Mouse (Mus musculus) embryonic facial prominence, embryonic 11.5 days (tissue): ENCODE data around the gene Gm7534. TPM values are rescaled to one million over a fixed set of nuclear protein-coding genes. Genes with fewer than 3 reads are reported as not detected.
"Not testable (repeated sequence)": the region's sequence is repeated elsewhere in the genome, so short reads cannot be mapped to it uniquely, and the experiment has no call there.

ENCODE experiments used
- ATAC-seq: fragments of 200-750 bp; cut with Nextera tagmentation; replicated peaks from 2 replicates; pipeline ENCODE4 v1.8.0; 2017; ENCODE audit warnings: low read depth; ENCODE audit not compliant: insufficient number of reproducible peaks, low FRiP score, low TSS enrichment
- DNase-seq: peaks from one replicate; pipeline ENCODE4 v3.0.0-alpha.2; 2015; ENCODE audit warnings: low spot score
- H3K27ac ChIP-seq: fragments of 300-500 bp; sonication (generic); replicated peaks from 2 replicates; pipeline ENCODE4 v1.5.1; 2014; ENCODE audit warnings: mild to moderate bottlenecking, low read depth, low read length, control low read depth
- H3K27me3 ChIP-seq: fragments of 300-500 bp; sonication (generic); 2 replicates; pipeline ENCODE4 v1.6.1; 2014; ENCODE audit warnings: mild to moderate bottlenecking, low read length, moderate library complexity, mixed read lengths; ENCODE audit not compliant: control insufficient read depth, insufficient read depth
- H3K36me3 ChIP-seq: fragments of 300-500 bp; sonication (generic); replicated peaks from 2 replicates; pipeline ENCODE4 v1.6.1; 2014; ENCODE audit warnings: low read depth, mild to moderate bottlenecking, low read length, moderate library complexity, mixed read lengths; ENCODE audit not compliant: control insufficient read depth, insufficient read depth
- H3K4me1 ChIP-seq: fragments of 300-500 bp; sonication (generic); 2 replicates; pipeline ENCODE4 v1.6.1; 2014; ENCODE audit warnings: low read length, mixed read lengths; ENCODE audit not compliant: control insufficient read depth, insufficient read depth
- H3K4me2 ChIP-seq: fragments of 300-500 bp; sonication (generic); 2 replicates; pipeline ENCODE4 v1.6.1; 2014; ENCODE audit warnings: low read depth, mild to moderate bottlenecking, control low read depth, low read length, moderate library complexity
- H3K4me3 ChIP-seq: fragments of 300-500 bp; sonication (generic); 2 replicates; pipeline ENCODE4 v1.5.1; 2014; ENCODE audit warnings: low read depth, low read length, control low read depth
- H3K9ac ChIP-seq: fragments of 300-500 bp; sonication (generic); replicated peaks from 2 replicates; pipeline ENCODE4 v1.6.1; 2014; ENCODE audit warnings: mild to moderate bottlenecking, control low read depth, low read length
- H3K9me3 ChIP-seq: fragments of 300-500 bp; sonication (generic); replicated peaks from 2 replicates; pipeline ENCODE4 v1.6.1; 2016; ENCODE audit warnings: mild to moderate bottlenecking, low read length, inconsistent platforms, mixed read lengths; ENCODE audit not compliant: control insufficient read depth
- WGBS: fragments of 180-500 bp; shearing (Covaris S2); extraction: QIAGEN DNeasy Blood & Tissue Kit; methylation state at CpG from one replicate; pipeline ENCODE4 v1.1.7; 2014; 5-methylcytosine and 5-hydroxymethylcytosine counted together
- polyA plus RNA-seq: library from polyadenylated mRNA; unstranded; fragments of >200 nt; fragmentation: Nextera tagmentation; extraction: Ambion mirVana; gene quantifications from 2 replicates; pipeline ENCODE4 v1.2.1, GENCODE M21; 2014

The Gm7534 gene
- polyA plus RNA-seq, 1 experiment from 2014 or later: 0.14 TPM

DNA sequence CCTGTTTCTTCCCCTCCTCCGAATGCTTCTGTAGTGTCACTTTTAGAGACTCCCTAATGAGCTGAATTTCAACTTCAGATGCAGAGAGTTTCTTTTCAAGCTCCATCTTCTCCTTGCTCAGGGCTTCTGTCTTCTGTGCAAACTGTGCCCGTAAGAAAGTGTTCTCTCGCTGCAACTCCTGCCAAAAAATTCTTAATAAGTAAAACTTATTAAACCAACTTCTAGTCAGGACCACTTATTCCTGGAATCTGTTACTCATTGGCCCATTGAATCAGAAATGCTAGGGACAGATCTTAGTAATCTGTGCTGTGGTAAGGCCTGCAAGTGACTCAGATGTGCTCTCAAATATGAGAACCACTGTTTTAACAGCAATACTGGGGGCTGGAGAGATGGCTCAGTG, 50.7 kb downstream of the Gm7534 start:
- Histone ChIP-seq H3K27me3 (no peaks in the 10 kb centered on the region), H3K27ac (no peak overlapping the region), H3K4me1 (no peaks in the 10 kb centered on the region), H3K9ac (no peak overlapping the region), H3K36me3 (peaks cover 5% of the 10 kb centered on the region), H3K9me3 (no peaks in the 10 kb centered on the region), H3K4me3 (no peak overlapping the region), H3K4me2 (no peak overlapping the region)
- ATAC-seq (no peak), DNase-seq (no peak)
- 87% methylated on average over 3 of the region's 3 CpGs for WGBS

DNA sequence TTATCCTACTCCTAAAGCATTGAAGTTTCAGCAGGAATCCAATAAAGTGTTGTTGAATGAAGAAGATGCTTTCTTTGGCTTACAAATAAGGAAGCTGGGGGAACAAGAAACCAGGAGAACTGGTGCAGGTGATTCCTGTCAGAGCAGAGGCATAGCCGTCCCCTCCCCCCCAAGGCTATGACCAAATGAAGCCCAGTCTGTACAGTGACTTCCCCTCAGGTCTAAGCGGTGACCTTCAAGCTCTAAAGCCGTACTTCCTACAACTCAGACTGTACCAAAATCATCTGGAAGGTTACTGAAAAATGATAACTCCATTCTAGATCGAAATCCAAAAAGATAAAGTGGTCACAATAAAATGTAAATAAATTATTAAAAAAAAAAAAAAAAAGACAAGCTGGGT, 53.4 kb downstream of the Gm7534 start:
- ATAC-seq (no peak), DNase-seq (no peak)
- Histone ChIP-seq H3K27ac (no peak overlapping the region), H3K9ac (no peak overlapping the region), H3K4me3 (no peak overlapping the region), H3K4me2 (no peak overlapping the region), H3K4me1 (no peaks in the 10 kb centered on the region), H3K27me3 (no peaks in the 10 kb centered on the region), H3K36me3 (peaks cover 3% of the 10 kb centered on the region), H3K9me3 (no peaks in the 10 kb centered on the region)
- WGBS: 92% methylated on average over 4 of the region's 4 CpGs

DNA sequence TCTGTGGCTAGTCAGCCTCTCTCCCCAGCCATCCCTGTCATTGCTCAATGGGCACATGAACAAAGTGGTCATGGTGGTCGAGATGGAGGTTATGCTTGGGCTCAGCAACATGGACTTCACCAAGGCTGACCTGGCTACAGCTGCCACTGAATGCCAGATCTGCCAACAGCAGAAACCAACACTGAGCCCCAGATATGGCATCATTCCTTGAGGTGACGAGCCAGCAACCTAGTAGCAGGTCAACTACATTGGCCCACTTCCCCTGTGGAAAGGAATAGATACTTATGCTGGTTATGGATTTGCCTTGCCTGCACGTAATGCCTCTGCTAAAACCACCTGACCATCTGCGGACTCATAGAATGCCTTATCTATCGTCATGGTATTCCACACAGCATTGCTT, 58.5 kb downstream of the Gm7534 start:
- DNase-seq, ATAC-seq, H3K4me3 ChIP-seq, H3K36me3 ChIP-seq, H3K4me1 ChIP-seq, H3K4me2 ChIP-seq, H3K9ac ChIP-seq, H3K9me3 ChIP-seq, H3K27me3 ChIP-seq, H3K27ac ChIP-seq: not testable (repeated sequence)
- WGBS: 92% methylated on average over 5 of the region's 5 CpGs

Other genes with a start within 250 kb of the Gm7534 start
- gene Hmgn2, start 234.4 kb downstream of the Gm7534 start, polyA plus RNA-seq: 3,707 and 3,970 TPM in 2 replicates
- gene Dhdds, start 202.1 kb downstream of the Gm7534 start, polyA plus RNA-seq: 38.1 and 46.1 TPM in 2 replicates
- 0.49 and 2.2 TPM in 2 replicates for gene Lin28a, start 184.2 kb downstream of the Gm7534 start, polyA plus RNA-seq
- not detected in 2 replicates for gene Zfp683, start 149.2 kb downstream of the Gm7534 start, polyA plus RNA-seq
- 1.8 and 3.6 TPM in 2 replicates for gene Crybg2, start 142.2 kb downstream of the Gm7534 start, polyA plus RNA-seq
- 5.2 and 5.4 TPM in 2 replicates for gene Cd52, start 107.9 kb downstream of the Gm7534 start, polyA plus RNA-seq
- 5.7 and 6.0 TPM in 2 replicates for gene Ubxn11, start 100.4 kb downstream of the Gm7534 start, polyA plus RNA-seq
- 316 TPM in 2 replicates for gene Sh3bgrl3, start 74.2 kb downstream of the Gm7534 start, polyA plus RNA-seq
- 27.5 and 29.4 TPM in 2 replicates for gene Cep85, start 15.9 kb downstream of the Gm7534 start, polyA plus RNA-seq
- gene Catsper4, start 24.4 kb upstream of the Gm7534 start, polyA plus RNA-seq: 0.14 TPM in 1 of 2 replicates, not detected in the other
- gene Cnksr1, start 35.4 kb upstream of the Gm7534 start, polyA plus RNA-seq: 0.93 and 1.1 TPM in 2 replicates
- gene E130218I03Rik, start 40.7 kb upstream of the Gm7534 start, polyA plus RNA-seq: 0.39 and 0.65 TPM in 2 replicates
- gene Zfp593, start 42.6 kb upstream of the Gm7534 start, polyA plus RNA-seq: 16.5 and 18.3 TPM in 2 replicates
- not detected in 2 replicates for gene Gm30191, start 43.9 kb upstream of the Gm7534 start, polyA plus RNA-seq
- gene Grrp1, start 51.1 kb upstream of the Gm7534 start, polyA plus RNA-seq: 5.7 and 7.7 TPM in 2 replicates
- 22.8 and 24.4 TPM in 2 replicates for gene Pdik1l, start 84.9 kb upstream of the Gm7534 start, polyA plus RNA-seq
- 0.39 TPM in 1 of 2 replicates, not detected in the other for gene Trim63, start 112.1 kb upstream of the Gm7534 start, polyA plus RNA-seq
- 0.07 TPM in 1 of 2 replicates, not detected in the other for gene Slc30a2, start 140.2 kb upstream of the Gm7534 start, polyA plus RNA-seq
- gene Extl1, start 180.8 kb upstream of the Gm7534 start, polyA plus RNA-seq: 0.38 and 0.71 TPM in 2 replicates
- 9.4 and 9.9 TPM in 2 replicates for gene Pafah2, start 193.3 kb upstream of the Gm7534 start, polyA plus RNA-seq